Mouse (Mus musculus): ENCODE results near the gene Eif3d.

Eif3d gene

GRCm38 (mm10) chr15:77954362-77954761, 16.3 kb downstream of the Eif3d start:
- DNase-seq (ENCODE audit: low read depth in 1 of 2, low spot score in 2 of 2): no peak

GRCm38 (mm10) chr15:77952921-77953320, 17.7 kb downstream of the Eif3d start:
- no peak for DNase-seq (ENCODE audit: low read depth in 1 of 2, low spot score in 2 of 2)

GRCm38 (mm10) chr15:77949061-77949460, 21.6 kb downstream of the Eif3d start:
- no peak for DNase-seq (ENCODE audit: low read depth in 1 of 2, low spot score in 2 of 2)

GRCm38 (mm10) chr15:77945711-77946110, 24.9 kb downstream of the Eif3d start:
- DNase-seq (ENCODE audit: low read depth in 1 of 2, low spot score in 2 of 2): peak; percentile 81 to 84

GRCm38 (mm10) chr15:77941563-77941962, 29.1 kb downstream of the Eif3d start:
- no peak for DNase-seq (ENCODE audit: low read depth in 1 of 2, low spot score in 2 of 2)

- DNase-seq (ENCODE audit: low read depth in 1 of 2, low spot score in 2 of 2): no peak
These were observed 32.1 kb downstream of the Eif3d start for GRCm38 (mm10) chr15:77938516-77938915.

GRCm38 (mm10) chr15:77935673-77936375, 34.8 kb downstream of the Eif3d start:
- DNase-seq (ENCODE audit: low read depth in 1 of 2, low spot score in 2 of 2): no peak

GRCm38 (mm10) chr15:77934968-77935367, 35.6 kb downstream of the Eif3d start:
- DNase-seq (ENCODE audit: low read depth in 1 of 2, low spot score in 2 of 2): no peak

- no peak for DNase-seq (ENCODE audit: low read depth in 1 of 2, low spot score in 2 of 2)
These were observed 36.3 kb downstream of the Eif3d start for GRCm38 (mm10) chr15:77934326-77934725.

- DNase-seq (ENCODE audit: low read depth in 1 of 2, low spot score in 2 of 2): peak; percentile 85 to 91
These were observed 36.8 kb downstream of the Eif3d start for GRCm38 (mm10) chr15:77933770-77934169.

- no peak for DNase-seq (ENCODE audit: low read depth in 1 of 2, low spot score in 2 of 2)
These were observed 37.4 kb downstream of the Eif3d start for GRCm38 (mm10) chr15:77933222-77933621.

- DNase-seq (ENCODE audit: low read depth in 1 of 2, low spot score in 2 of 2): peak in 1 of 2 experiments; percentile 30
These were observed 39.0 kb downstream of the Eif3d start for GRCm38 (mm10) chr15:77931689-77932016.

GRCm38 (mm10) chr15:77930986-77931688, 39.5 kb downstream of the Eif3d start:
- DNase-seq (ENCODE audit: low read depth in 1 of 2, low spot score in 2 of 2): no peak

- no peak for DNase-seq (ENCODE audit: low read depth in 1 of 2, low spot score in 2 of 2)
These were observed 40.8 kb downstream of the Eif3d start for GRCm38 (mm10) chr15:77929804-77930203.

GRCm38 (mm10) chr15:77928673-77929331, 41.8 kb downstream of the Eif3d start, which contains the start of gene Txn2:
Gene Txn2, minus strand, starts transcription at chr15:77929006.
- DNase-seq (ENCODE audit: low read depth in 1 of 2, low spot score in 2 of 2): peak; percentile 94 to 97

GRCm38 (mm10) chr15:77928091-77928490, 42.5 kb downstream of the Eif3d start:
- DNase-seq (ENCODE audit: low read depth in 1 of 2, low spot score in 2 of 2): no peak

GRCm38 (mm10) chr15:77926921-77927320, 43.7 kb downstream of the Eif3d start:
- no peak for DNase-seq (ENCODE audit: low read depth in 1 of 2, low spot score in 2 of 2)

- DNase-seq (ENCODE audit: low read depth in 1 of 2, low spot score in 2 of 2): no peak
These were observed 45.4 kb downstream of the Eif3d start for GRCm38 (mm10) chr15:77925195-77925594.

- no peak for DNase-seq (ENCODE audit: low read depth in 1 of 2, low spot score in 2 of 2)
These were observed 47.2 kb downstream of the Eif3d start for GRCm38 (mm10) chr15:77923267-77924035.

- DNase-seq (ENCODE audit: low read depth in 1 of 2, low spot score in 2 of 2): no peak
These were observed 47.9 kb downstream of the Eif3d start for GRCm38 (mm10) chr15:77922710-77923109.

- DNase-seq (ENCODE audit: low read depth in 1 of 2, low spot score in 2 of 2): no peak
These were observed 49.0 kb downstream of the Eif3d start for GRCm38 (mm10) chr15:77921636-77922035.
